Mouse (Mus musculus): ENCODE results near the gene Heyl. TPM values are rescaled to one million over a fixed set of nuclear protein-coding genes. Genes with fewer than 3 reads are reported as not detected.
A peak's percentile ranks its signal among the peaks of the same experiment; 100 is the strongest.

Heyl gene
- polyA plus RNA-seq, 1 experiment from 2014 or later: 2.5 TPM

GRCm38 (mm10) chr4:123207337-123207736 lies 26.0 kb upstream of the Heyl start:
- Histone ChIP-seq H3K4me3 (ENCODE audit: low read depth, low read length) (no peak overlapping the region), H3K9ac (ENCODE audit: low read depth, low read length) (no peak overlapping the region), H3K4me1 (replicated peaks; ENCODE audit: control insufficient read depth, insufficient read depth, low read length) (no peaks in the 10 kb centered on the region), H3K36me3 (ENCODE audit: control insufficient read depth, insufficient read depth, low read length) (no peaks in the 10 kb centered on the region), H3K27ac (ENCODE audit: low read depth, low read length) (no peak overlapping the region), H3K9me3 (ENCODE audit: control insufficient read depth, low read length) (no peaks in the 10 kb centered on the region), H3K4me2 (no peak overlapping the region), H3K27me3 (replicated peaks; ENCODE audit: control insufficient read depth, insufficient read depth, low read length) (peaks cover 22% of the 10 kb centered on the region)
- 54% methylated on average over 5 of the region's 5 CpGs for WGBS
- ATAC-seq (replicated peaks; ENCODE audit: low FRiP score) (no peak), DNase-seq (ENCODE audit: low spot score) (no peak)

DNA sequence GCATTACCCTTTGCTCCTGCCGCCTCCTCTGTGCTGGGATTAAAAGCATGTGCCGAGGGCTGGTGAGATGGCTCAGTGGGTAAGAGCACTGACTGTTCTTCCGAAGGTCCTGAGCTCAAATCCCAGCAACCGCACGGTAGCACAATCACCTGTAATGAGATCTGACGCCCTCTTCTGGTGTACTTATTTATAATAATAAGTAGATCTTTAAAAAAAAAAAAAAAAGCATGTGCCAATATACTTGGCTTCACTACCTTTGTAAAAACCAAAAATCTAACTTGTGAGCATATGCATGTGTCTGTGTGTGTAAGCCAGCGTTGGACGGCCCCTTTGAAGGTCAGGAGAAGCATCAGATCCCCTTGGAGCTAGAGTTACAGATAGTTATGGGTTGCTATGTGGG lies 22.4 kb upstream of the Heyl start:
- Histone ChIP-seq H3K27ac (ENCODE audit: low read depth, low read length) (no peak overlapping the region), H3K27me3 (replicated peaks; ENCODE audit: control insufficient read depth, insufficient read depth, low read length) (peaks cover 7% of the 10 kb centered on the region), H3K9ac (ENCODE audit: low read depth, low read length) (no peak overlapping the region), H3K36me3 (ENCODE audit: control insufficient read depth, insufficient read depth, low read length) (no peaks in the 10 kb centered on the region), H3K4me3 (ENCODE audit: low read depth, low read length) (no peak overlapping the region), H3K4me2 (no peak overlapping the region), H3K4me1 (replicated peaks; ENCODE audit: control insufficient read depth, insufficient read depth, low read length) (no peaks in the 10 kb centered on the region), H3K9me3 (ENCODE audit: control insufficient read depth, low read length) (no peaks in the 10 kb centered on the region)
- WGBS: 60% methylated on average over 8 of the region's 8 CpGs
- ATAC-seq (replicated peaks; ENCODE audit: low FRiP score): no peak
- DNase-seq (ENCODE audit: low spot score): no peak

GRCm38 (mm10) chr4:123211453-123211852 lies 21.9 kb upstream of the Heyl start:
- Histone ChIP-seq H3K4me3 (ENCODE audit: low read depth, low read length) (no peak overlapping the region), H3K9ac (ENCODE audit: low read depth, low read length) (no peak overlapping the region), H3K9me3 (ENCODE audit: control insufficient read depth, low read length) (no peaks in the 10 kb centered on the region), H3K36me3 (ENCODE audit: control insufficient read depth, insufficient read depth, low read length) (no peaks in the 10 kb centered on the region), H3K27ac (ENCODE audit: low read depth, low read length) (no peak overlapping the region), H3K27me3 (replicated peaks; ENCODE audit: control insufficient read depth, insufficient read depth, low read length) (peaks cover 7% of the 10 kb centered on the region), H3K4me2 (no peak overlapping the region), H3K4me1 (replicated peaks; ENCODE audit: control insufficient read depth, insufficient read depth, low read length) (no peaks in the 10 kb centered on the region)
- WGBS: 56% methylated on average over 5 of the region's 5 CpGs
- DNase-seq (ENCODE audit: low spot score) (no peak), ATAC-seq (replicated peaks; ENCODE audit: low FRiP score) (no peak)

DNA sequence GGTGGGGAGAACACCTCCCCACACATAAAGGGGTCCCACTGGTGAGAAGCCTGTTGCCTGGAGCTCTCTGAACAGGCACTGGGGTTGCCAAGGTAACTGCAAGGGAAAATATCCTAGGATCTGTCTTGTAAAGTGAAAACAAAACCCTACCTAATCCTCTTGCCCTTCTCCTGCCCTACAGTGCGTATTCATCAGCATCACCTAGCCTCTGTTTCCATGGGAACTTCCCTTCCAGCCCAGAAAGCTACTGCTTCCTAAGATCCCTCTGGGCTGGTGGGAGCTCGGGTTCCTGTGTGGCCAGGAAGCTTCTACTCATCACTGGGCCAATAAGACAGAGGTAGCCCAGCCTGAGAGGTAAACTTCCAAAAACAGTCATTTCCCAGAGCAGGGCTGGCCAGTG lies 21.0 kb upstream of the Heyl start:
- ATAC-seq (replicated peaks; ENCODE audit: low FRiP score) (no peak), DNase-seq (ENCODE audit: low spot score) (no peak)
- Histone ChIP-seq H3K4me1 (replicated peaks; ENCODE audit: control insufficient read depth, insufficient read depth, low read length) (no peaks in the 10 kb centered on the region), H3K4me2 (no peak overlapping the region), H3K27me3 (replicated peaks; ENCODE audit: control insufficient read depth, insufficient read depth, low read length) (peaks cover 4% of the 10 kb centered on the region), H3K9me3 (ENCODE audit: control insufficient read depth, low read length) (no peaks in the 10 kb centered on the region), H3K36me3 (ENCODE audit: control insufficient read depth, insufficient read depth, low read length) (no peaks in the 10 kb centered on the region), H3K4me3 (ENCODE audit: low read depth, low read length) (no peak overlapping the region), H3K27ac (ENCODE audit: low read depth, low read length) (no peak overlapping the region), H3K9ac (ENCODE audit: low read depth, low read length) (no peak overlapping the region)
- WGBS: 53% methylated on average over 2 of the region's 2 CpGs

GRCm38 (mm10) chr4:123213975-123214374 lies 19.4 kb upstream of the Heyl start:
- DNase-seq (ENCODE audit: low spot score) (no peak), ATAC-seq (replicated peaks; ENCODE audit: low FRiP score) (no peak)
- no peak overlapping the region for H3K9ac ChIP-seq (ENCODE audit: low read depth, low read length)
- no peaks in the 10 kb centered on the region for H3K4me1 ChIP-seq (replicated peaks; ENCODE audit: control insufficient read depth, insufficient read depth, low read length)
- H3K27me3 ChIP-seq (replicated peaks; ENCODE audit: control insufficient read depth, insufficient read depth, low read length): peaks cover 4% of the 10 kb centered on the region
- no peak overlapping the region for H3K4me3 ChIP-seq (ENCODE audit: low read depth, low read length)
- H3K4me2 ChIP-seq: no peak overlapping the region
- H3K27ac ChIP-seq (ENCODE audit: low read depth, low read length): no peak overlapping the region
- WGBS: 87% methylated on average over 9 of the region's 9 CpGs
- H3K36me3 ChIP-seq (ENCODE audit: control insufficient read depth, insufficient read depth, low read length): no peaks in the 10 kb centered on the region
- H3K9me3 ChIP-seq (ENCODE audit: control insufficient read depth, low read length): no peaks in the 10 kb centered on the region

DNA sequence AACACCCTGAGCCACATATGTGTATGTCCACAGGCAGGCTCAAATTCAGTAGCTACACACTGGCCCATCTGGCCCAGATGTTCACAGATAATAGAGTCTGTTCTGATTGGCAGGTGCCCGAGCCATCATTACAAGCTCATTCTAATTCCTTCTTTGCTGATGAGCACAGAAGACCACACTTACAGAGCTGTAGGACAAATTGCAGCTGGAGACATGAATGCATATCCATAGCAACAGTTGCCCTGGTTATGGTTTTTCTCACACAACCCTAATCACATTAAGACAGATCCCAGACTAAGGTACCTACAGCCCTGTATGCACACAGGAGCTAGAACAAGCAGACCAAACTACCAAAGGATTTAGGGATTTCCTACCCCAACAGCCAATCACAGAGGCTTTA lies 18.0 kb upstream of the Heyl start:
- Histone ChIP-seq H3K4me1 (replicated peaks; ENCODE audit: control insufficient read depth, insufficient read depth, low read length) (no peaks in the 10 kb centered on the region), H3K9me3 (ENCODE audit: control insufficient read depth, low read length) (no peaks in the 10 kb centered on the region), H3K4me2 (no peak overlapping the region), H3K36me3 (ENCODE audit: control insufficient read depth, insufficient read depth, low read length) (no peaks in the 10 kb centered on the region), H3K27ac (ENCODE audit: low read depth, low read length) (no peak overlapping the region), H3K27me3 (replicated peaks; ENCODE audit: control insufficient read depth, insufficient read depth, low read length) (peaks cover 2% of the 10 kb centered on the region), H3K4me3 (ENCODE audit: low read depth, low read length) (no peak overlapping the region), H3K9ac (ENCODE audit: low read depth, low read length) (no peak overlapping the region)
- DNase-seq (ENCODE audit: low spot score): no peak
- no peak for ATAC-seq (replicated peaks; ENCODE audit: low FRiP score)
- 76% methylated on average over 1 of the region's 1 CpGs for WGBS

GRCm38 (mm10) chr4:123216782-123217181 lies 16.6 kb upstream of the Heyl start:
- Histone ChIP-seq H3K9ac (ENCODE audit: low read depth, low read length) (no peak overlapping the region), H3K4me1 (replicated peaks; ENCODE audit: control insufficient read depth, insufficient read depth, low read length) (no peaks in the 10 kb centered on the region), H3K4me2 (no peak overlapping the region), H3K4me3 (ENCODE audit: low read depth, low read length) (no peak overlapping the region), H3K27ac (ENCODE audit: low read depth, low read length) (no peak overlapping the region), H3K36me3 (ENCODE audit: control insufficient read depth, insufficient read depth, low read length) (no peaks in the 10 kb centered on the region), H3K9me3 (ENCODE audit: control insufficient read depth, low read length) (no peaks in the 10 kb centered on the region), H3K27me3 (replicated peaks; ENCODE audit: control insufficient read depth, insufficient read depth, low read length) (peaks cover 2% of the 10 kb centered on the region; the same call in 1 of the 2 replicates)
- DNase-seq (ENCODE audit: low spot score): no peak
- no peak for ATAC-seq (replicated peaks; ENCODE audit: low FRiP score)
- WGBS: 9% methylated on average over 1 of the region's 1 CpGs

DNA sequence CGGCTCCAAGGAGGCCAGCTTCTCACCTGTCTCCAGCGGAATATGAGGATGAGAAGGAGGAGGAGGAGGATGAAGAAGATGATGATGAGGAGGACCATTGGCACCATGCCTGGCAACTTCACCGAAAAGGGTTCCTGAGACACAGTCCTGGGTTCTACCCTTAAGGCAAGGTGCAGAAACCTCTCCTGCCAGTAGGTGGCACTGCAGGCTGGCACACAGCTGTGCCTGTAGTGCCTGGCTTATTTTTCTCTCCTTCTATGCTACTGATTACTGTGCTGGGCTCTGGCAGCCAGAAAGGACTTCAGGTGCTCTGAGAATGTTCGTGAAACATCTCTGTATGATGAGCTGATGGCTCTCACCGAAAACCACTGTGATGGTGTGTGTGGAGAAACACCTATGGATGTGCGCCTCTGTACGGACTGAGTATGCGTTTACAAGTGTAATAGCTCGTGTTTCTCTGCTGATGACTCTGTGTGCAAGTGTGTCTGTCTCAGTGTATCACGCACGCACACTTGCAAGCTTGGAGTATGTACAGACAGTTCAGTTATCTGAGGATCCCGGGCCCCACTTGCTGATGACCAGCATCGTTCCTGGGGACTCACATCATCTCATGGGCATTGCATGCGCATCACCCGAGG lies 13.5 kb upstream of the Heyl start:
- 0 out of 2 replicates have a peak, but pooled peaks cover 2% of the 10 kb centered on the region for H3K27me3 ChIP-seq (replicated peaks; ENCODE audit: control insufficient read depth, insufficient read depth, low read length)
- no peak overlapping the region for H3K4me2 ChIP-seq
- no peak overlapping the region for H3K4me3 ChIP-seq (ENCODE audit: low read depth, low read length)
- no peaks in the 10 kb centered on the region for H3K4me1 ChIP-seq (replicated peaks; ENCODE audit: control insufficient read depth, insufficient read depth, low read length)
- H3K27ac ChIP-seq (ENCODE audit: low read depth, low read length): no peak overlapping the region
- 70% methylated on average over 15 of the region's 15 CpGs for WGBS
- ATAC-seq (replicated peaks; ENCODE audit: low FRiP score) (peak; percentile 68), DNase-seq (ENCODE audit: low spot score) (peak; percentile 60)
- no peaks in the 10 kb centered on the region for H3K9me3 ChIP-seq (ENCODE audit: control insufficient read depth, low read length)
- H3K9ac ChIP-seq (ENCODE audit: low read depth, low read length): no peak overlapping the region
- H3K36me3 ChIP-seq (ENCODE audit: control insufficient read depth, insufficient read depth, low read length): no peaks in the 10 kb centered on the region

- H3K4me1 ChIP-seq (replicated peaks; ENCODE audit: control insufficient read depth, insufficient read depth, low read length): no peaks in the 10 kb centered on the region
- H3K36me3 ChIP-seq (ENCODE audit: control insufficient read depth, insufficient read depth, low read length): no peaks in the 10 kb centered on the region
- H3K9ac ChIP-seq (ENCODE audit: low read depth, low read length): no peak overlapping the region
- H3K9me3 ChIP-seq (ENCODE audit: control insufficient read depth, low read length): no peaks in the 10 kb centered on the region
- no peak for ATAC-seq (replicated peaks; ENCODE audit: low FRiP score)
- WGBS: 62% methylated on average over 4 of the region's 4 CpGs
- no peak overlapping the region for H3K4me3 ChIP-seq (ENCODE audit: low read depth, low read length)
- no peak overlapping the region for H3K27ac ChIP-seq (ENCODE audit: low read depth, low read length)
- H3K27me3 ChIP-seq (replicated peaks; ENCODE audit: control insufficient read depth, insufficient read depth, low read length): 0 out of 2 replicates have a peak, but pooled peaks cover 2% of the 10 kb centered on the region
- H3K4me2 ChIP-seq: no peak overlapping the region
- no peak for DNase-seq (ENCODE audit: low spot score)
Measured at GRCm38 (mm10) chr4:123220637-123221036, 12.7 kb upstream of the Heyl start.
